23 mouse cellular contexts compared by ENCODE assay signal in the genomic region with DNA sequence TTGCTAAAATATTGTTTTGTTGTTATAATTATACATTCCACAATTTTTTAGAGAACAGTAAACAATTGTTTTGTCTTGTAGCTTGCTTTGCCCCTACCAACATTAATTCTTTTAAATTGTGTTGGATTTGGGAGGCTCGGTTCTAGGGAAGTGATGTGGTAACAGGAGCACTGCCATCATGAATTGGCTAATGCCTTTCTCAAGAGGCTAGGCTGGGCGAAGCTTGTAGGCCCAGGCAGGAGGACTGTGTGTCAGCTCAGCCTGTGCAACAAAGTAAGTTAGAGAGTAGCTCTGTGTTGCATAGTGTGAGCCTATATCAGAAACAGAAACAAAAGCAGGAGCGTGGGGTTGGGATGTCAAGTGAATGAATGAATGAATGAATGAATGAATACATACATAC. TPM values are rescaled to one million over a fixed set of nuclear protein-coding genes. Genes with fewer than 3 reads are reported as not detected.
DNase-seq lines count a peak whose midpoint lies in the region; ATAC-seq and TF ChIP-seq lines count a peak whose summit lies in the region.
"Had no signal": no experiment of that assay in that cellular context is flagged by ENCODE, and none has a peak within 500 bp of the region (broad histone marks: within the 10 kb centered on the region; RNA-seq: fewer than 3 reads in every experiment).

No protein-coding gene starts in this region.

- no peak for ATAC-seq in heart, embryonic 11.5 days (replicated peaks; ENCODE audit: insufficient number of reproducible peaks, low FRiP score, low TSS enrichment)
- ATAC-seq in liver, postnatal 0 days, result no peak
- ATAC-seq in megakaryocyte, adult 5-6 weeks (ENCODE audit: poor library complexity, severe bottlenecking), result 0 out of 2 replicates have a peak, but pooled peaks have one; percentile 44
- ATAC-seq: activated CD4-positive, CD25-positive, alpha-beta regulatory T cell, adult 4 months; CD4-positive, CD25-positive, alpha-beta regulatory T cell, adult 4 months; forebrain, embryonic 13.5 days; Patski had no signal

- H3K4me3 ChIP-seq in heart, embryonic 11.5 days (ENCODE audit: low read depth, low read length), result no peak overlapping the region
- H3K4me3 ChIP-seq in liver, adult 2 months (ENCODE audit: insufficient read depth, low read depth, low read length), result no peak overlapping the region
- H3K4me3 ChIP-seq in liver, postnatal 0 days (ENCODE audit: low read depth, low read length), result no peak overlapping the region
- no peak overlapping the region for H3K4me3 ChIP-seq in gastrocnemius, adult 2 months
- H3K4me3 ChIP-seq: embryonic facial prominence, embryonic 10.5 days; embryonic facial prominence, embryonic 12.5 days; forebrain, embryonic 13.5 days had no signal

- intact Hi-C loops in gastrocnemius, adult 2 months (cut with DNase I), result no loop called here

- no peak for TF ChIP-seq CTCF in liver, adult 2 months (IDR thresholded peaks at IDR 0.05; ENCODE audit: low read depth, low read length)
- no peak for TF ChIP-seq CTCF in liver, postnatal 0 days (IDR thresholded peaks at IDR 0.05; ENCODE audit: low read depth)
- TF ChIP-seq CTCF in gastrocnemius, adult 2 months (IDR thresholded peaks at IDR 0.05), result no peak

- no peaks in the 10 kb centered on the region for H3K4me1 ChIP-seq in heart, embryonic 11.5 days (ENCODE audit: control insufficient read depth, insufficient read depth, low read length)
- peaks cover 15% of the 10 kb centered on the region for H3K4me1 ChIP-seq in liver, adult 2 months (ENCODE audit: control insufficient read depth, insufficient read depth, low read length)
- peaks cover 14% of the 10 kb centered on the region for H3K4me1 ChIP-seq in liver, postnatal 0 days (ENCODE audit: insufficient read depth)
- H3K4me1 ChIP-seq: embryonic facial prominence, embryonic 10.5 days; embryonic facial prominence, embryonic 12.5 days; forebrain, embryonic 13.5 days had no signal

- H3K9ac ChIP-seq in heart, embryonic 11.5 days (ENCODE audit: low read depth, low read length), result no peak overlapping the region
- H3K9ac ChIP-seq in liver, adult 2 months (ENCODE audit: low read depth, low read length), result no peak overlapping the region
- H3K9ac ChIP-seq in liver, postnatal 0 days (replicated peaks), result no peak overlapping the region
- H3K9ac ChIP-seq: embryonic facial prominence, embryonic 12.5 days; forebrain, embryonic 13.5 days had no signal

- H3K79me2 ChIP-seq in liver, adult 2 months (ENCODE audit: control insufficient read depth, insufficient read depth, low read length), result peaks cover 22% of the 10 kb centered on the region; the same call in 1 of the 2 replicates

- H3K27ac ChIP-seq in heart, embryonic 11.5 days (ENCODE audit: low read depth, low read length), result no peak overlapping the region
- 0 out of 2 replicates have a peak overlapping the region, but pooled peaks have one; percentile 38 for H3K27ac ChIP-seq in liver, adult 2 months (replicated peaks; ENCODE audit: insufficient read depth, low read depth, low read length)
- no peak overlapping the region for H3K27ac ChIP-seq in liver, postnatal 0 days (ENCODE audit: low read depth)
- no peak overlapping the region for H3K27ac ChIP-seq in gastrocnemius, adult 2 months
- H3K27ac ChIP-seq: embryonic facial prominence, embryonic 10.5 days; embryonic facial prominence, embryonic 12.5 days; forebrain, embryonic 13.5 days had no signal

- no peak for TF ChIP-seq POLR2A in liver, adult 2 months (IDR thresholded peaks at IDR 0.05; ENCODE audit: extremely low read depth, insufficient read depth, low read length)

- peak; percentile 34 for DNase-seq in heart, adult 11 months
- no peak for DNase-seq in liver, adult 2 months (ENCODE audit: extremely low read depth, low read depth, low spot score)
- DNase-seq in liver, postnatal 0 days, result no peak
- no peak for DNase-seq in kidney, adult 8-10 months
- no peak for DNase-seq in gastrocnemius, adult 2 months
- DNase-seq: adrenal gland, adult 8-10 months; adrenal gland, postnatal 14 days; adrenal gland, postnatal 36 days; B cell, adult 2 months; cerebellum, adult 11-12 months; cerebellum, adult 2 months; cerebellum, adult 9-10 months; cerebellum, postnatal 10 days; cerebellum, postnatal 25 days had no signal

- no peaks in the 10 kb centered on the region for H3K9me3 ChIP-seq in heart, embryonic 11.5 days (replicated peaks; ENCODE audit: control insufficient read depth, low read length)
- no peaks in the 10 kb centered on the region for H3K9me3 ChIP-seq in liver, postnatal 0 days (ENCODE audit: low read length)
- H3K9me3 ChIP-seq: embryonic facial prominence, embryonic 10.5 days; embryonic facial prominence, embryonic 12.5 days; forebrain, embryonic 13.5 days had no signal

- no peak overlapping the region for H3K4me2 ChIP-seq in heart, embryonic 11.5 days
- no peak overlapping the region for H3K4me2 ChIP-seq in liver, postnatal 0 days (ENCODE audit: low read depth, low read length)
- H3K4me2 ChIP-seq: embryonic facial prominence, embryonic 12.5 days; forebrain, embryonic 13.5 days had no signal

- H3K27me3 ChIP-seq in heart, embryonic 11.5 days (ENCODE audit: control insufficient read depth, insufficient read depth, low read length), result no peaks in the 10 kb centered on the region
- H3K27me3 ChIP-seq in liver, adult 2 months (ENCODE audit: control insufficient read depth, insufficient read depth, low read length), result no peaks in the 10 kb centered on the region
- no peaks in the 10 kb centered on the region for H3K27me3 ChIP-seq in liver, postnatal 0 days (ENCODE audit: insufficient read depth, low read length)
- H3K27me3 ChIP-seq: CH12.LX; embryonic facial prominence, embryonic 12.5 days; forebrain, embryonic 13.5 days; Patski had no signal

- no peak for TF ChIP-seq EP300 in liver, postnatal 0 days (IDR thresholded peaks at IDR 0.05; ENCODE audit: low read depth)

- WGBS in heart, embryonic 11.5 days (ENCODE audit: insufficient replicate concordance), result 82% methylated on average over 3 of the region's 3 CpGs
- WGBS in liver, adult 2 months, result 65% methylated on average over 3 of the region's 3 CpGs
- 79% methylated on average over 3 of the region's 3 CpGs for WGBS in liver, postnatal 0 days (ENCODE audit: insufficient replicate concordance)

- H3K36me3 ChIP-seq in heart, embryonic 11.5 days (ENCODE audit: control insufficient read depth, insufficient read depth, low read length), result no peaks in the 10 kb centered on the region
- H3K36me3 ChIP-seq in liver, adult 2 months (ENCODE audit: control insufficient read depth, insufficient read depth, low read length), result no peaks in the 10 kb centered on the region
- no peaks in the 10 kb centered on the region for H3K36me3 ChIP-seq in liver, postnatal 0 days (replicated peaks; ENCODE audit: insufficient read depth, low read length)
- H3K36me3 ChIP-seq: embryonic facial prominence, embryonic 10.5 days; embryonic facial prominence, embryonic 12.5 days had no signal

RNA-seq across cellular contexts. Expression of a gene that starts 9.0 kb away (rescaled TPM):
- polyA plus RNA-seq in heart, embryonic 11.5 days (2014; fragmentation: Nextera tagmentation; extraction: Ambion mirVana), result 16.6 and 21.5 TPM in 2 replicates
- total RNA-seq in liver, adult 2 months (2014; rRNA removed), result 15.6 and 19.6 TPM in 2 replicates
- 2.6 and 3.1 TPM in 2 replicates for polyA plus RNA-seq in liver, adult 2 months (2012; rRNA removed)
- 9.9 and 10.3 TPM in 2 replicates for polyA plus RNA-seq in liver, postnatal 0 days (2015; fragmentation: Nextera tagmentation; extraction: Ambion mirVana)
- 22.1 and 22.6 TPM in 2 replicates for total RNA-seq in megakaryocyte, adult 5-6 weeks (2015)
- 33.3 and 36.7 TPM in 2 replicates for total RNA-seq in megakaryocyte, adult 5-6 weeks (2017)
- total RNA-seq in gastrocnemius, adult 2 months (2021), result 10 to 100 TPM; 24.4 to 27.4 TPM
